Mouse (Mus musculus): Measurements from ENCODE around the gene Gpatch4. TPM values are rescaled to one million over a fixed set of nuclear protein-coding genes. Genes with fewer than 3 reads are reported as not detected.

Gene Gpatch4
- total and polyA plus RNA-seq, 3 experiments, result 105 to 240 (median 135) TPM

DNA sequence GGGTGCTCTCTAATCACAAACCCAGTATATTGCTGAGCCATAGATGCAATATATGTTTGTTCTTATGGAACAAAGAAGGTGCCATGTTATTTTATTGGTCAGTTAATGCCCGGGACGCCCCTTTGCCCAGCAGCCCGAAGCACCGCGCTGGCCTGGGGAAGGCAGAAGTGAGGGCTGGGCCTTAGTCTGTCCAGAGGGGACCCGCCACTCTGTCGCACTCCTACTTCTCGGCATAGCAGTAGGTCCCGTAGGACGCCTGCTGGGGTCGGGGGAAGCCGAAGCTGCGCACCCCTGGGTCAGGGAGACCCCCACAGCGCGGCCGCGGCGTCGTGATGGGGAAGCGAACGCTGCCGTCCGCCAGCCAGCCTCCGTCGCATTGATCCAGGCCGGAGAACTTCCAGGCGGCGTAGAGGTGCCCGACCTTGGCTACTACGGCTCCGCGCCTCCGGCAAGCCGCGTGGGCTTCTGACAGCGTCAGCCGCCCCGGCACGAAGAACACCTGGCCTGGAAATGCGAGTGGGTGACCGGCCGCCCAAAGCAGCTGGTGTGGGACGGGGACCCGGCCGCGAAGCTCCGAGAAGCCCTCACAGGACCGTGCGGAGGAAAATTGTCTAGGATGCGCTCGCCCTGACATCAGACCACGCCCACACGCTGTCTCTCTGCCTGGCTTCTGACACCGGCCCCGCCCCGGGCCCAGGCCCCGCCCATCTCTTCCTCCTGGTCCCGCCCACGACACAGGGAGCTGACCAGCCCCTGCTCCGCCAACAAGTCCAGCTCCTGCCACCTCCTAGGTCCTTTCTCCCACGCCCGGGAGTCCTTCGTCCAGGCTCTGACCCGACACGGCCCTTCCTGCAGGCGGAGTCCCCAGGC lies 20.4 kb upstream of the Gpatch4 start:
- no peaks in the 10 kb centered on the region for H3K79me2 ChIP-seq (ENCODE audit: control insufficient read depth, insufficient read depth, low read length, poor library complexity)
- H3K9ac ChIP-seq (ENCODE audit: control insufficient read depth, low read depth, low read length, poor library complexity, severe bottlenecking), result no peak overlapping the region
- TF ChIP-seq MAZ (IDR thresholded peaks at IDR 0.05; ENCODE audit: low read depth, low read length) (no peak), TCF12 (IDR thresholded peaks at IDR 0.05; ENCODE audit: low read depth, low read length) (no peak), HCFC1 (IDR thresholded peaks at IDR 0.05; ENCODE audit: low read depth, low read length) (no peak), TAL1 (IDR thresholded peaks at IDR 0.05; ENCODE audit: low read length) (no peak), NRF1 (IDR thresholded peaks at IDR 0.05; ENCODE audit: insufficient read depth, low read depth, low read length, poor library complexity, severe bottlenecking) (no peak), MEF2A (IDR thresholded peaks at IDR 0.05; ENCODE audit: extremely low read depth, insufficient replicate concordance, low read depth, low read length, poor library complexity, severe bottlenecking) (no peak), ZNF384 (IDR thresholded peaks at IDR 0.05; ENCODE audit: low read depth, low read length) (no peak), POLR2A (IDR thresholded peaks at IDR 0.05; ENCODE audit: control insufficient read depth in 1 of 2, insufficient read depth in 1 of 2, low read depth in 1 of 2, low read length in 2 of 2, poor library complexity in 1 of 2) (no peak), ELF1 (IDR thresholded peaks at IDR 0.05; ENCODE audit: low read depth, low read length) (no peak), TBP (IDR thresholded peaks at IDR 0.05; ENCODE audit: low read depth, low read length) (no peak), NELFE (IDR thresholded peaks at IDR 0.05; ENCODE audit: low read depth, low read length) (no peak), SIN3A (IDR thresholded peaks at IDR 0.05; ENCODE audit: low read length) (no peak), MYB (IDR thresholded peaks at IDR 0.05; ENCODE audit: low read depth, low read length) (no peak), USF2 (IDR thresholded peaks at IDR 0.05; ENCODE audit: borderline replicate concordance in 1 of 2, insufficient read depth in 1 of 2, low read depth in 1 of 2, low read length in 2 of 2) (no peak), POLR2AphosphoS5 (IDR thresholded peaks at IDR 0.05; ENCODE audit: borderline replicate concordance, low read depth, low read length) (no peak), EP300 (IDR thresholded peaks at IDR 0.05; ENCODE audit: low read depth in 1 of 2, low read length in 2 of 2) (no peak)
- no peak overlapping the region for H3K27ac ChIP-seq (ENCODE audit: control insufficient read depth, low read depth, low read length)
- H3K4me3 ChIP-seq (ENCODE audit: control insufficient read depth in 1 of 2, insufficient read depth in 1 of 2, low read depth in 2 of 2, low read length in 2 of 2), result no peak overlapping the region
- no peaks in the 10 kb centered on the region for H3K4me1 ChIP-seq (ENCODE audit: control insufficient read depth in 1 of 2, insufficient read depth in 2 of 2, low read length in 2 of 2)
- no peaks in the 10 kb centered on the region for H3K9me3 ChIP-seq (replicated peaks; ENCODE audit: insufficient read depth, low read length)
- peaks cover 8 to 10% of the 10 kb centered on the region in 2 experiments for H3K27me3 ChIP-seq (ENCODE audit: control insufficient read depth in 1 of 2, insufficient read depth in 2 of 2, low read length in 2 of 2)
- DNase-seq (ENCODE audit: low read depth, low spot score), result no peak
- H3K36me3 ChIP-seq (ENCODE audit: control insufficient read depth in 1 of 2, insufficient read depth in 2 of 2, low read length in 2 of 2), result no peaks in the 10 kb centered on the region

DNA sequence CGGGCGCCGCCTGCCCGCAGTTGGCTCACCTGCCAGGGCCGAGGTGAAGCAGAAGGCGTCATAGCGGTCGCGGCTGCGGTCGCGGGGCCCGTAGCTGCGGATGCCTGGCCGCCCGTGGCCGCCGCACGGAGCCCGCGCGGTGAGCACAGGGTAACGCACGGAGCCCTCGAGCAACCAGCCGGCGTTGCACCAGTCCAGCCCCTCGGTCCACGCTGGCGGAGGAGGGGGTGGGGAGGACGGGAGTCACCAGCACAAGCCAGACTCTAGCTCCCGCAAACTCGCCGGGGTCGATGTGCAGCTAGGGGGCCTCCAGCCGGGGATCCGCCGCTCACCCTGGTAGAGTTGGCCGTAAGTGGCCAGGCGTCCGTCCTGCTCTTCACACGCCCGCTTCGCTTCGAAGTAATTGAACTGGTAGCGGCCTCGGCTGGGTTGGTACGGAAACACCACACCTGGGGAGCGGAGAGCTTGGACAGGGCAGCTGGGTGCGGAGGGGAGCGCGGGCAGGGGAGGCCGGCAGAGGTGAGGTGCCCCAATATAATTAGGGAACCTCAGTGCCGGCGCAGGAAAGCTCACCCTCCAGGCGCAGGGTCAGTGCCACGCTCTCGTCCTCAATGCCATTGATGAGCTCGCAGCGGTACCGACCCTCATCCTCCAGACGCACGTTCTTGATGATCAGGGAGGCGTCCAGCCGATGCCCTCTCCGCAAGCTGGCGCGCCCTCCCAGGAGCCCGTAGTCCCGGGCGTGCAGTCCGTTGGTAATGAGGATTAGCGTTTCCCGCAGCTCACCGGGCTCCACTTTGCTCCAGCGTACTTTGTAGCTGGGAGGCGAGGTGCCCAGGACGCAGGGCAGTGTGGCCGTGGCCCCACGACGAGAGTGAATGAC lies 19.5 kb upstream of the Gpatch4 start:
- Histone ChIP-seq H3K27ac (ENCODE audit: control insufficient read depth, low read depth, low read length) (no peak overlapping the region), H3K36me3 (ENCODE audit: control insufficient read depth in 1 of 2, insufficient read depth in 2 of 2, low read length in 2 of 2) (no peaks in the 10 kb centered on the region), H3K9me3 (replicated peaks; ENCODE audit: insufficient read depth, low read length) (no peaks in the 10 kb centered on the region), H3K27me3 (ENCODE audit: control insufficient read depth in 1 of 2, insufficient read depth in 2 of 2, low read length in 2 of 2) (peaks cover 7 to 8% of the 10 kb centered on the region in 2 experiments), H3K4me1 (ENCODE audit: control insufficient read depth in 1 of 2, insufficient read depth in 2 of 2, low read length in 2 of 2) (no peaks in the 10 kb centered on the region), H3K9ac (ENCODE audit: control insufficient read depth, low read depth, low read length, poor library complexity, severe bottlenecking) (no peak overlapping the region), H3K4me3 (ENCODE audit: control insufficient read depth in 1 of 2, insufficient read depth in 1 of 2, low read depth in 2 of 2, low read length in 2 of 2) (no peak overlapping the region), H3K79me2 (ENCODE audit: control insufficient read depth, insufficient read depth, low read length, poor library complexity) (no peaks in the 10 kb centered on the region)
- TF ChIP-seq NELFE (IDR thresholded peaks at IDR 0.05; ENCODE audit: low read depth, low read length) (no peak), KAT2A (conservative IDR thresholded peaks at IDR 0.05; ENCODE audit: low read depth, low read length) (no peak), RCOR1 (IDR thresholded peaks at IDR 0.05; ENCODE audit: low read depth, low read length) (no peak), UBTF (IDR thresholded peaks at IDR 0.05; ENCODE audit: borderline replicate concordance, insufficient read depth, low read depth, low read length) (no peak), POLR2AphosphoS5 (IDR thresholded peaks at IDR 0.05; ENCODE audit: borderline replicate concordance, low read depth, low read length) (no peak), SIN3A (IDR thresholded peaks at IDR 0.05; ENCODE audit: low read length) (no peak), MAZ (IDR thresholded peaks at IDR 0.05; ENCODE audit: low read depth, low read length) (no peak), TCF12 (IDR thresholded peaks at IDR 0.05; ENCODE audit: low read depth, low read length) (no peak), MXI1 (IDR thresholded peaks at IDR 0.05; ENCODE audit: low read depth, low read length) (no peak), ZNF384 (IDR thresholded peaks at IDR 0.05; ENCODE audit: low read depth, low read length) (no peak), POLR2AphosphoS2 (IDR thresholded peaks at IDR 0.05; ENCODE audit: low read length) (no peak), GABPA (IDR thresholded peaks at IDR 0.05; ENCODE audit: low read depth, low read length) (no peak), ZKSCAN1 (IDR thresholded peaks at IDR 0.05; ENCODE audit: low read depth, low read length) (no peak), CHD1 (IDR thresholded peaks at IDR 0.05; ENCODE audit: low read depth, low read length) (no peak), BHLHE40 (IDR thresholded peaks at IDR 0.05; ENCODE audit: borderline replicate concordance, low read depth, low read length) (no peak), E2F4 (IDR thresholded peaks at IDR 0.05; ENCODE audit: borderline replicate concordance, low read depth, low read length) (no peak), POLR2A (IDR thresholded peaks at IDR 0.05; ENCODE audit: control insufficient read depth in 1 of 2, insufficient read depth in 1 of 2, low read depth in 1 of 2, low read length in 2 of 2, poor library complexity in 1 of 2) (no peak)
- DNase-seq (ENCODE audit: low read depth, low spot score), result no peak
